Mouse (Mus musculus) neural tube, embryonic 15.5 days (tissue): ENCODE measurements around the gene Ddx5. TPM values are rescaled to one million over a fixed set of nuclear protein-coding genes. Genes with fewer than 3 reads are reported as not detected.
"Not testable (repeated sequence)": the region's sequence is repeated elsewhere in the genome, so short reads cannot be mapped to it uniquely, and the experiment has no call there.

Source experiments
- ATAC-seq: fragments of 200-750 bp; cut with Nextera tagmentation; 2 replicates; pipeline ENCODE4 v1.8.0; 2017; ENCODE audit warnings: mild to moderate bottlenecking, moderate TSS enrichment, moderate library complexity; ENCODE audit not compliant: low FRiP score
- H3K27ac ChIP-seq: fragments of 300-500 bp; sonication (generic); replicated peaks from 2 replicates; pipeline ENCODE4 v1.5.1; 2015; ENCODE audit warnings: mild to moderate bottlenecking, inconsistent platforms
- H3K27me3 ChIP-seq: fragments of 300-500 bp; sonication (generic); replicated peaks from 2 replicates; pipeline ENCODE4 v1.6.1; 2015; ENCODE audit warnings: inconsistent platforms
- H3K36me3 ChIP-seq: fragments of 300-500 bp; sonication (generic); 2 replicates; pipeline ENCODE4 v1.6.1; 2015; ENCODE audit warnings: inconsistent platforms
- H3K4me1 ChIP-seq: fragments of 300-500 bp; sonication (generic); 2 replicates; pipeline ENCODE4 v1.6.1; 2015; ENCODE audit warnings: inconsistent platforms
- H3K4me2 ChIP-seq: fragments of 300-500 bp; sonication (generic); 2 replicates; pipeline ENCODE4 v1.6.1; 2015; ENCODE audit warnings: inconsistent platforms, mild to moderate bottlenecking, moderate library complexity
- H3K4me3 ChIP-seq: fragments of 300-500 bp; sonication (generic); replicated peaks from 2 replicates; pipeline ENCODE4 v1.5.1; 2015; ENCODE audit warnings: mild to moderate bottlenecking, inconsistent platforms
- H3K9ac ChIP-seq: fragments of 300-500 bp; sonication (generic); replicated peaks from 2 replicates; pipeline ENCODE4 v1.6.1; 2015; ENCODE audit warnings: mild to moderate bottlenecking, inconsistent platforms
- H3K9me3 ChIP-seq: fragments of 300-500 bp; sonication (generic); replicated peaks from 2 replicates; pipeline ENCODE4 v1.6.1; 2016; ENCODE audit warnings: inconsistent platforms
- WGBS: fragments of 180-500 bp; shearing (Covaris S2); methylation state at CpG from one replicate; pipeline ENCODE4 v1.1.7; 2015; ENCODE audit warnings: mixed read lengths; 5-methylcytosine and 5-hydroxymethylcytosine counted together
- polyA plus RNA-seq: library from polyadenylated mRNA; unstranded; fragments of >200 nt; fragmentation: Nextera tagmentation; extraction: Ambion mirVana; gene quantifications from 2 replicates; pipeline ENCODE4 v1.2.1, GENCODE M21; 2015

The Ddx5 gene
- polyA plus RNA-seq, 1 experiment from 2014 or later, result 337 TPM

DNA sequence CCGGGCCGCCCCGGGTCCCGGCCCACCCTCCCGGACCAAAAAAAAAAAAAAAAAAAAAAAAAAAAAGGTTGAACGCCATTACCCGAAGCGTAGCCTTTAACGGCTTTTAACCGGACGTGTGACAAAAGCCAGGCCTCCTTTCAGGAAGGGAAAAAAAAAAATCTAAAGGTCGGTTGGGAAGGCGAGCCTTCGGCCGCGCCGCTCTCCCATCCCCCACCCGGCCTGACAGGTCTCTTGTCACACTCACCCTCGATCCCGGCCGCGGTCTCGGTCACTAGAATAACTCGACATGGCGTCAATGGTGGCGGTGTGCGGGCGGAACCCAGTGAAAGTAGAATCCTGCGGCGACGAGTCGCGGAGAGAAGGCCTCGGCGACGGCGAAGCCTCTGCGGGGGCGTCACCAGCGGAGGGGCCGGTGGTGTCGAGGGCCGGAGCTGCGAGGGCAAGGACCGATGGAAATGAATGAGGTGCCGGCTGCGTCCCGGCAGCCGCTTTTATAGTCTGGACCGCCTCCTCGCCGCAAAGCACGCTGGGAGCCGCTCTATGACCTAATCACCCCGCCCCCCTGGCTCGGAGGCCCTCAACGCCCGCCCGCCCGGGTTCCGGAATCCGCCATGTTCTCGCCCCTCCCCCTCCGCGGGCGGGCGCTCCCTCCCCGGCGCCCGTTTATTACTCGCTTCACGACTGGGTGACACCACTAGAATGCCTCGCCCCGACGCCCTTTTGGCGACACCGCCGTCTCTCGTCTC, 785 bp downstream of the Ddx5 start:
- peak; percentile 83 for ATAC-seq
- H3K4me2 ChIP-seq, result peak overlapping the region; percentile 71
- under 1% methylated on average over 64 of the region's 79 CpGs for WGBS
- H3K4me3 ChIP-seq, result peak overlapping the region; percentile 90
- H3K36me3 ChIP-seq, result peaks cover 30% of the 10 kb centered on the region
- H3K9ac ChIP-seq, result peak overlapping the region; percentile 99
- H3K9me3 ChIP-seq, result no peaks in the 10 kb centered on the region
- peaks cover 42% of the 10 kb centered on the region for H3K4me1 ChIP-seq
- no peaks in the 10 kb centered on the region for H3K27me3 ChIP-seq
- peak overlapping the region; percentile 100 for H3K27ac ChIP-seq

DNA sequence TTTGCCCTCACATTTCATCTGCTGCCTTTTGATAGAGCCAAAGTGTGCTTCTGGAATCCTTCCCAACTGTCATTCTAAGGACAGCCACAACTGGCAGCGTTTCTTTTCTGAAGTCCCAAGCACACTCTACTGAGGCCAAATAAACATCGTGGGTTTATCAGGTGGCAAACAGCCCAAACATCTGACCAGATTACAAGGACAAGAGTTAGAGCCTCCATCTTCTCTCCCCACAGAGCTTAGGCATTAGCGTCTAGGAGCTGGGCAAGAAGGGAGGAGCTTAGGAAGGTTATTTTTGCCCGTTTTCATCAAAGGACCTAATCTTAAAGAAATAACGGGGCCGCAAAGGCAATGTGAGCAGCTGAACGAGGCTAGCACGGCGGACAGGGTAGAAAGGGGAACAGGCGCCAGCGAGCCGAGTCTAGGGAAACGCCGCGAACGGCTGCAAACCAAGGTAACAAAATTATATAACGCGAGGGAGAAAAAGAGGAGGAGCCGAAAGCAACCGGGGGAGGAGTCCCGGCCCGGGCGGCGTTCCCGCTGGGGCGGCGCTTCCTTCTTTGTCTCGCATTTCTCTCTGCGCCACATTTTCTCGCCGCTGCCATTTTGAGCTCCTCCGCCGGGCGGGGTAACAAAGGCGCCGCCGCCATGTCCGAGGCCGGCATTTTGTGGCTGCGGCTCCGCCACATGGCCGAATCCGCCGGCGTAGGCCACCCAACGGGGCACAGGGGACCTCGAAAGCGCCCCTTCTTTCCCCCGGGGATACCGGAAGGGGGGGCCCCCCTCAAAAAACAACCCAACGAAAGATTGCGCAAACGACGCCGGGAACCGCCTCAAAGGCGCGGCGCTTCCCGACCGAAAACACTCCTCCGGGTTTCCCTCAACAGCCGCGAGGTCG, 1.6 kb downstream of the Ddx5 start:
- H3K4me2 ChIP-seq, result peak overlapping the region; percentile 71
- H3K9ac ChIP-seq, result peak overlapping the region; percentile 99
- no peaks in the 10 kb centered on the region for H3K9me3 ChIP-seq
- no peaks in the 10 kb centered on the region for H3K27me3 ChIP-seq
- 0 out of 2 replicates have a peak, but pooled peaks have one; percentile 22 for ATAC-seq
- H3K27ac ChIP-seq, result peak overlapping the region; percentile 100
- H3K36me3 ChIP-seq, result peaks cover 39% of the 10 kb centered on the region
- peak overlapping the region; percentile 90 for H3K4me3 ChIP-seq
- WGBS, result under 1% methylated on average over 65 of the region's 65 CpGs
- H3K4me1 ChIP-seq, result peaks cover 47% of the 10 kb centered on the region

GRCm38 (mm10) chr11:106785043-106785442, 3.9 kb downstream of the Ddx5 start:
- no peak overlapping the region for H3K27ac ChIP-seq
- WGBS, result 61% methylated on average over 1 of the region's 1 CpGs
- no peaks in the 10 kb centered on the region for H3K9me3 ChIP-seq
- H3K4me3 ChIP-seq, result no peak overlapping the region
- no peaks in the 10 kb centered on the region for H3K27me3 ChIP-seq
- no peak overlapping the region for H3K9ac ChIP-seq
- ATAC-seq, result no peak
- H3K36me3 ChIP-seq, result peaks cover 50% of the 10 kb centered on the region
- peaks cover 40% of the 10 kb centered on the region for H3K4me1 ChIP-seq
- H3K4me2 ChIP-seq, result peak overlapping the region; percentile 71

GRCm38 (mm10) chr11:106784476-106784875, 4.5 kb downstream of the Ddx5 start:
- 89% methylated on average over 2 of the region's 2 CpGs for WGBS
- H3K4me2 ChIP-seq, result no peak overlapping the region
- no peak overlapping the region for H3K9ac ChIP-seq
- H3K4me1 ChIP-seq, result peaks cover 44% of the 10 kb centered on the region
- no peaks in the 10 kb centered on the region for H3K27me3 ChIP-seq
- H3K36me3 ChIP-seq, result peaks cover 51% of the 10 kb centered on the region
- no peak overlapping the region for H3K4me3 ChIP-seq
- ATAC-seq, result no peak
- no peaks in the 10 kb centered on the region for H3K9me3 ChIP-seq
- H3K27ac ChIP-seq, result no peak overlapping the region

- peaks cover 45% of the 10 kb centered on the region for H3K4me1 ChIP-seq
- H3K27me3 ChIP-seq, result no peaks in the 10 kb centered on the region
- H3K4me2 ChIP-seq, result no peak overlapping the region
- H3K36me3 ChIP-seq, result peaks cover 51% of the 10 kb centered on the region
- no peak overlapping the region for H3K4me3 ChIP-seq
- WGBS, result 84% methylated on average over 9 of the region's 9 CpGs
- H3K9ac ChIP-seq, result no peak overlapping the region
- no peak overlapping the region for H3K27ac ChIP-seq
- H3K9me3 ChIP-seq, result no peaks in the 10 kb centered on the region
- ATAC-seq, result no peak
Measured at GRCm38 (mm10) chr11:106782841-106783764, 5.9 kb downstream of the Ddx5 start.

DNA sequence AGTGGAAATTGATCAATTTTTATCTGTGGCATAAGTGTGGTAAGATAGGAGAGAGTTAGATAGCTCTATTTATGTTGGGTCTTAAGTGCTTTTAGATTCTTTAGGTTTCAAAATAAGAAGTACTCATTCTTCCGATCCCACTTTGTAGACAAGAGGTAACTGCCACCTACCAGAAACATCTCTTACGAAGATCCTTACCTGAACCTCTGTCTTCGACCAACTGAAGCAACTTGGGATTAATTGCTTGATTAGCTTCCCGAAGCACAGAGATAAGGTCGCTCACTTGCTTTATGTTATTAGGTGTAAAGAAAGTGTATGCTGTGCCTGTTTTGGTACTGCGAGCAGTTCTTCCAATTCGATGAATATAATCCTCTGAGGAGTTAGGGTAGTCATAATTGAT, 6.7 kb downstream of the Ddx5 start:
- peaks cover 52% of the 10 kb centered on the region for H3K4me1 ChIP-seq
- not testable (repeated sequence) for H3K9ac ChIP-seq, H3K9me3 ChIP-seq, ATAC-seq, H3K27ac ChIP-seq, H3K4me2 ChIP-seq, H3K4me3 ChIP-seq, H3K27me3 ChIP-seq
- 84% methylated on average over 7 of the region's 7 CpGs for WGBS
- H3K36me3 ChIP-seq, result peaks cover 51% of the 10 kb centered on the region

DNA sequence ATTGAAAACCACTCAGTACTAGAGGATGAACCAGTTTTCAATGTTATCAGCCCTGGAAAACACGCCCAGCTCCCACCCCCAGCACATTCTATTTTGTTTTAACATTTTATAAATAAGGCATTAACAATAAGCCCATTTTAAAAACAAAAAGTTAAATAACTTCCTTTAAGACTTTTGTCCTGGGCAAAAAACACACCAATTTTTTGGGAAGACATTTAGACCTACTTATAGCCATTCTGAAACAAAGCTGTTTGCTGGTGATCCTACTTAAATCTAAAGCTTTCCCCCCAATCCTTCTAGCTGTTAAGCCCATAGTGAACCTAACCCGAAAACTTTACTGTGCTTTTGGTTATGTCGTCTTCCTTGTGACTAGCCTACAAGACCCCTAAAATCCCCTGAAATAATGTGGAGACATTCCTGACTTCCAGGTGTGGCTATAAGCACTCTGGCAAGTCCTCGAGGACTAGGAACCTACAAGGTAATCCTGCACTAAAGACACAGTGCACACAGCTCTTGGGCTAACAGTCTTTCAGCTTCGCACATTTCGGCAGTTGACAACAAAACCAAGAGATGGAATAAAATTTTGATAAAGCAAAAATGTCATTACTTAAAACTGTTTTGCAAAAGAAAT, 8.3 kb downstream of the Ddx5 start:
- H3K9me3 ChIP-seq, result no peaks in the 10 kb centered on the region
- no peaks in the 10 kb centered on the region for H3K27me3 ChIP-seq
- no peak overlapping the region for H3K9ac ChIP-seq
- H3K4me2 ChIP-seq, result no peak overlapping the region
- no peak overlapping the region for H3K27ac ChIP-seq
- H3K4me3 ChIP-seq, result no peak overlapping the region
- WGBS, result 79% methylated on average over 6 of the region's 6 CpGs
- peaks cover 48% of the 10 kb centered on the region for H3K36me3 ChIP-seq
- peaks cover 42% of the 10 kb centered on the region for H3K4me1 ChIP-seq
- no peak for ATAC-seq

GRCm38 (mm10) chr11:106780089-106780425, 8.9 kb downstream of the Ddx5 start:
- Histone ChIP-seq H3K27ac (peak overlapping the region; percentile 93; the same call in 1 of the 2 replicates), H3K9ac (no peak overlapping the region), H3K36me3 (peaks cover 48% of the 10 kb centered on the region), H3K9me3 (no peaks in the 10 kb centered on the region), H3K4me1 (peaks cover 36% of the 10 kb centered on the region), H3K27me3 (no peaks in the 10 kb centered on the region), H3K4me3 (0 out of 2 replicates have a peak overlapping the region, but pooled peaks have one; percentile 60), H3K4me2 (peak overlapping the region; percentile 73; the same call in 1 of the 2 replicates)
- WGBS, result 70% methylated on average over 4 of the region's 4 CpGs
- peak; percentile 16; the same call in 1 of the 2 replicates for ATAC-seq

DNA sequence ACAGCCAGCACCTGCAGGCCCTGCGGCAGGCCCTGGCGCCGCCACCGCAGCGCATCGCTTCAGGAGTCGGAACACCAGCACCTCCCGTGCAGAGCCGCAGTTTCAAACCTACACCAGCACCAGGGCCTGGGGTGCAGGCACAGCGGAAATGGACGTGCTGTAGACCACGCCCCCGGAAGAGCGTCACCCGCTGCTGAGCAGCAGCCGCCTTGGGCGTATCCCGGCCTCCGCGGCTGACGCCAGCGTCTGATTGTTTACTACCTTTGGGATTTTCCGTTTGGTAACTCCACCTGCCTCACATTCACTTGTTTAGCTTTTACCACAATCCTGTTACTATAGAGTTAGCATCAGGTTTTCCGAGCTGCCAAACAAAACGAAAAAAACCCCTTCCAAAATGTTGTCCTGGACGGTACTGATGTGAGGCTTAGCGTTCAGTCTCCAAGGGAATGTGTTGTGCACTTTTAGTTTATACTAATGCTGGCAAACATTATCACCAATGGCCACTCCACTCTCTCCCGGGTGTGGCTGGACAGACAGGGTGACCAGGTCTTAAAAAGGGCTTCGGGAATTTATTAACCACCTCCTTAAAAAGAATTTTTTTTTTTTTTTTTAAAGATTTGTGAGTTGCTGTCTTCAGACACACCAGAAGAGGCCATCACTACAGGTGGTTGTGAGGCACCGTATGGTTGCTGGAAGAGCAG, 9.4 kb downstream of the Ddx5 start, which contains the start of gene Polg2:
TSS of gene Polg2 (minus strand) at position 150 of the 701 bp plus-strand sequence.
- no peaks in the 10 kb centered on the region for H3K27me3 ChIP-seq
- H3K27ac ChIP-seq, result peak within 1 kb of the TSS; percentile 93
- peak within 1 kb of the TSS; percentile 73 for H3K4me2 ChIP-seq
- ATAC-seq, result peak; percentile 99
- H3K36me3 ChIP-seq, result peaks cover 49% of the 10 kb centered on the region
- H3K4me1 ChIP-seq, result peaks cover 33% of the 10 kb centered on the region
- peak within 1 kb of the TSS; percentile 60 for H3K4me3 ChIP-seq
- WGBS, result under 1% methylated on average over 30 of the region's 30 CpGs
- H3K9ac ChIP-seq, result peak within 1 kb of the TSS; percentile 78
- no peaks in the 10 kb centered on the region for H3K9me3 ChIP-seq

- Histone ChIP-seq H3K27ac (peak overlapping the region; percentile 93), H3K27me3 (no peaks in the 10 kb centered on the region), H3K4me3 (peak overlapping the region; percentile 60), H3K36me3 (peaks cover 48% of the 10 kb centered on the region), H3K9ac (peak overlapping the region; percentile 78), H3K4me2 (peak overlapping the region; percentile 73), H3K9me3 (no peaks in the 10 kb centered on the region), H3K4me1 (peaks cover 29% of the 10 kb centered on the region)
- 2% methylated on average over 39 of the region's 39 CpGs for WGBS
- peak; percentile 80 for ATAC-seq
Measured at GRCm38 (mm10) chr11:106778589-106779387, 10.2 kb downstream of the Ddx5 start.
